Mouse (Mus musculus): ENCODE data around the gene Nap1l4. TPM values are rescaled to one million over a fixed set of nuclear protein-coding genes. Genes with fewer than 3 reads are reported as not detected.

Gene Nap1l4
- polyA plus RNA-seq (2011; ENCODE audit: insufficient read length, low read depth, missing spikeins): 147 and 166 TPM in 2 replicates

- Histone ChIP-seq H3K4me1 (ENCODE audit: control insufficient read depth, insufficient read depth, low read length) (peaks cover 6% of the 10 kb centered on the region), H3K4me3 (ENCODE audit: insufficient read depth, low read length) (peak within 1 kb of the TSS; percentile 97), H3K27ac (ENCODE audit: insufficient read depth, low read length) (peak within 1 kb of the TSS; percentile 85)
- TF ChIP-seq POLR2A (IDR thresholded peaks at IDR 0.05; ENCODE audit: low read depth, low read length): peak; percentile 81
- no peak for TF ChIP-seq CTCF (IDR thresholded peaks at IDR 0.05; ENCODE audit: borderline replicate concordance, insufficient read depth, low read length)
These were observed at the start of gene Nap1l4 for GRCm38 (mm10) chr7:143548976-143549457. TSS of gene Nap1l4 (minus strand) at chr7:143549106.

- H3K27ac ChIP-seq (ENCODE audit: insufficient read depth, low read length): no peak overlapping the region
- TF ChIP-seq CTCF (IDR thresholded peaks at IDR 0.05; ENCODE audit: borderline replicate concordance, insufficient read depth, low read length): no peak
- H3K4me1 ChIP-seq (ENCODE audit: control insufficient read depth, insufficient read depth, low read length): peaks cover 7% of the 10 kb centered on the region
- H3K4me3 ChIP-seq (ENCODE audit: insufficient read depth, low read length): no peak overlapping the region
These were observed 46.0 kb upstream of the Nap1l4 start for GRCm38 (mm10) chr7:143594865-143595264.

- no peak overlapping the region for H3K4me3 ChIP-seq (ENCODE audit: insufficient read depth, low read length)
These were observed 43.3 kb upstream of the Nap1l4 start for GRCm38 (mm10) chr7:143592255-143592654.

DNA sequence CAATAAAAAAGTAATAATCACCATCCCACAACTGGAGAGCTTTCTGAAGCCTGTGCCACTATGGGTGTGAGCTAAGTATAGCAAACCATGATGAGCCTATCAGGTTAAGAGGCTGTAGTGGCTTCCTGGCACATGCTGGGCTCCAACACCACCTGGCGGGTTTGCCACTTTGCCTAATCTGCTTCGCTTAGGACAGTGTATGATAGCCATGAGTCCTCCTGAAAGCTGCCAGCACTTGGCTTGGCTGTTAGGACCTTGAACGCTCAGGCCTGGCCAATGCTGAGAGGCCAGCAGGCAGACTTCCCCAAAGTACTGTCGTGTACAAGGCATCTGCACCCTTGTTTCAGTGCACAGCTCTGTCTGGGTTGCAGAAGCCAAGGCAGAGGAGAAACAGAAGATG, 39.1 kb upstream of the Nap1l4 start:
- Histone ChIP-seq H3K27ac (ENCODE audit: insufficient read depth, low read length) (peak overlapping the region; percentile 50; the same call in 1 of the 2 replicates), H3K4me1 (ENCODE audit: control insufficient read depth, insufficient read depth, low read length) (no peaks in the 10 kb centered on the region), H3K4me3 (ENCODE audit: insufficient read depth, low read length) (no peak overlapping the region)
- no peak for TF ChIP-seq CTCF (IDR thresholded peaks at IDR 0.05; ENCODE audit: borderline replicate concordance, insufficient read depth, low read length)
- no peak for TF ChIP-seq POLR2A (IDR thresholded peaks at IDR 0.05; ENCODE audit: low read depth, low read length)

More at GRCm38 (mm10) chr7:143592255-143592654, 43.3 kb upstream of the Nap1l4 start:
- TF ChIP-seq CTCF (IDR thresholded peaks at IDR 0.05; ENCODE audit: borderline replicate concordance, insufficient read depth, low read length): no peak
- no peak for TF ChIP-seq POLR2A (IDR thresholded peaks at IDR 0.05; ENCODE audit: low read depth, low read length)
- H3K4me1 ChIP-seq (ENCODE audit: control insufficient read depth, insufficient read depth, low read length): no peaks in the 10 kb centered on the region
- no peak overlapping the region for H3K27ac ChIP-seq (ENCODE audit: insufficient read depth, low read length)

- TF ChIP-seq CTCF (IDR thresholded peaks at IDR 0.05; ENCODE audit: borderline replicate concordance, insufficient read depth, low read length) (no peak), POLR2A (IDR thresholded peaks at IDR 0.05; ENCODE audit: low read depth, low read length) (no peak)
- Histone ChIP-seq H3K4me1 (ENCODE audit: control insufficient read depth, insufficient read depth, low read length) (no peaks in the 10 kb centered on the region), H3K27ac (ENCODE audit: insufficient read depth, low read length) (peak overlapping the region; percentile 50), H3K4me3 (ENCODE audit: insufficient read depth, low read length) (no peak overlapping the region)
These were observed 38.7 kb upstream of the Nap1l4 start for GRCm38 (mm10) chr7:143587586-143587985.

DNA sequence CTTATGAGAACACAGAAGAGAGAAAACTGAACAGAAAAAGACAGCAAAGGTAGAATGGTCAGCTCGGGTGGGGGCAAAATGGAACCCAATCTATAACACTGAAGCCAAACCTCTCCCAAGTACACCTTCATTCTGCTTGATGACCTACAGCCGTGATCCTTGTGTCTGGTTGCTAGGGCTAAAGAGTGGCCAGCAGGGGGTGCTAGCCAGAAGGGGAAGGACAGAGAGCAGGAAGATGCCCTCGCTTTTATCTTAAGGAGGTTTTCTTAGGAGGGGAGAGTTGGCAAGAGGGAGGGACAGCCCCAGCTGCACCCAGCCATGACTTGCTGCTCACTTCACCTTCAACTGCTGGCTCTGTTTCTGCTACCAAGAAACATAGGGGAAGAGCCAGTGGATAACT, 35.0 kb upstream of the Nap1l4 start:
- Histone ChIP-seq H3K27ac (ENCODE audit: insufficient read depth, low read length) (no peak overlapping the region), H3K4me3 (ENCODE audit: insufficient read depth, low read length) (no peak overlapping the region), H3K4me1 (ENCODE audit: control insufficient read depth, insufficient read depth, low read length) (no peaks in the 10 kb centered on the region)
- TF ChIP-seq CTCF (IDR thresholded peaks at IDR 0.05; ENCODE audit: borderline replicate concordance, insufficient read depth, low read length): peak; percentile 71
- TF ChIP-seq POLR2A (IDR thresholded peaks at IDR 0.05; ENCODE audit: low read depth, low read length): no peak

DNA sequence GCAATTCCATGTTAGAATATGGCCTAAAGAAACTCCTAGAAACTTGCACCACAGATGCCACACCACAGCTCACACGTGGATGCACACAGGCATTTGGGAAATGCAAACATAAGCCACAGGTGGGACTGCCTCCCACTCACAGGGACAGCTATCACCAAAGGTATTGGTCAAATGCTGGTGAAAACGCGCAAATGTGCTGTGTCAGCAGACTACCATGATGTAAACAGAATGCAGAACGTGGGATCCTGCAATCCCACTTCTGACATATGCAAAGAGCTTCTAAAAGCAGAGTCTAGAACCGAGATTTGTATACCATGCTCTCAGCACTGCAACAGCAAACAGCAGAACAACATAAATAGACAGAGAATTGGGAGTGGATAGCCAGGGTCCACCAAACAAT, 34.1 kb upstream of the Nap1l4 start:
- Histone ChIP-seq H3K4me1 (ENCODE audit: control insufficient read depth, insufficient read depth, low read length) (no peaks in the 10 kb centered on the region), H3K4me3 (ENCODE audit: insufficient read depth, low read length) (no peak overlapping the region), H3K27ac (ENCODE audit: insufficient read depth, low read length) (no peak overlapping the region)
- no peak for TF ChIP-seq POLR2A (IDR thresholded peaks at IDR 0.05; ENCODE audit: low read depth, low read length)

DNA sequence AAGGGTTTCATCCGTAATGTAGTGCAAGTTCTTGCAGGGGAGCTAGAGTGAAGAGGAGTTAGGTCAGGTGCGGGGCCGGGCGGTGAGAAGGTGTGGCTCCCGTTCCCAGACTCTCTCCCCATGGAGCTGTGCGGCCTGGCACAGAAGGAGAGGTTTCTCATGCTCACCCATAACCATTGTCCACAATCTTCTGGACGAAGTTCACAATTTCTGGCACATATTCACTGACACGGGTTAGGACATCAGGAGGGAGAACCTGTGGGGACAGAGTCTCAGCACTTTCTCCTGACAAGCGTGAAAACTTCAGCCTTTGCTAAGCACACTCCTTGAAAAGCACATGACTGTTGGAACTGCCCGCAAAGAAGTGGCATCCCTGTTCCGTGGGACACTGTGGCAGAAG, 26.8 kb upstream of the Nap1l4 start:
- Histone ChIP-seq H3K4me1 (ENCODE audit: control insufficient read depth, insufficient read depth, low read length) (no peaks in the 10 kb centered on the region), H3K27ac (ENCODE audit: insufficient read depth, low read length) (no peak overlapping the region), H3K4me3 (ENCODE audit: insufficient read depth, low read length) (no peak overlapping the region)
- TF ChIP-seq POLR2A (IDR thresholded peaks at IDR 0.05; ENCODE audit: low read depth, low read length) (no peak), CTCF (IDR thresholded peaks at IDR 0.05; ENCODE audit: borderline replicate concordance, insufficient read depth, low read length) (no peak)

DNA sequence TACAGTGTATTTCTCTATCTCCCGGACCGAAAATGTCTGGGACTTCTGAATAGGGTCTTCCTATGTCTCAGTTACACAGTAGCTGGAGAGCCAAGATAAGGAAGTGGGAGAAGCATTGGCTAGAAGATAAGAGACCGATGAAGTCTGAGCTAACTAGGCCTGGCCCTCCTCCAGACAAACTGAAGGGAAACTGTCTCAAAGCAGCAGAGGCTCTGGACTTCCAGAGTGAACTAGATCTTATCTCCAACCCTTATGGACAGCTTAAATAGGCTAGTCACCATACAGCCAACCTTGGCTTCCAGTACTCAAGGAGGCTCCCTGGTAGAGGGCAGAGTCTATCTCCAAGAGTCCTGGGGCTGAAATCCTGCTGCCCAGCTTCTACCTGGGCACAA, 16.7 kb upstream of the Nap1l4 start:
- H3K27ac ChIP-seq (ENCODE audit: insufficient read depth, low read length): no peak overlapping the region
- peaks cover 10% of the 10 kb centered on the region for H3K4me1 ChIP-seq (ENCODE audit: control insufficient read depth, insufficient read depth, low read length)
- H3K4me3 ChIP-seq (ENCODE audit: insufficient read depth, low read length): no peak overlapping the region
- no peak for TF ChIP-seq CTCF (IDR thresholded peaks at IDR 0.05; ENCODE audit: borderline replicate concordance, insufficient read depth, low read length)
- TF ChIP-seq POLR2A (IDR thresholded peaks at IDR 0.05; ENCODE audit: low read depth, low read length): no peak

DNA sequence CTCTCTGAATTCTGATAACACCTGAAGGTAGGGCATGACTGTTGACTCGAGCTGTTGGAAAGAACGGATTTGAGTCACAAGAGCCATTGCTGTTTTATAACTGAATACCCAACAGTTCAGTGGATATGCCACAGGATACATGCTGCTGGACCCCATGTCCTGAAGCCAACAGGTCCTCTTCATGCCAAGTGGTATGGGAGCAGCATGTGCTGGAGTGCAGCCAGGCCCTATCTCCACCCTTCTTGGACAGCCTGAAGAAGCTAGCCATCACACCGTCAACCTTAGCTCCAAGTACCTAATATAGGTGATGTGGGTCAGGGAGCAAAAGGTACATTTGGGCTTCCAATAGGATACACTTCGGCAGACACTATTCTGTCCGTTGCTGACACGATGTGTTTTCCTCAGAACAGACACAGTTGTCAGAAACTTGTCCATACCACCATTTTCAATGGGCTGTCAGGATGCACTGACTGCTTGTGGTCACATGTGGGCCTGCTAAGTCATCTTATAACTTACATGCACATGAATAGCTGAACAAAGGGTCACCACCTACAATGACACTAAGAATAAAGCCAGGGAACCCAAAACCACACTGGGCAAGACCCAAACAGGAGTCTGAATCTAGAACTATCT, 16.2 kb upstream of the Nap1l4 start:
- Histone ChIP-seq H3K27ac (ENCODE audit: insufficient read depth, low read length) (no peak overlapping the region), H3K4me3 (ENCODE audit: insufficient read depth, low read length) (no peak overlapping the region), H3K4me1 (ENCODE audit: control insufficient read depth, insufficient read depth, low read length) (peaks cover 10% of the 10 kb centered on the region)
- TF ChIP-seq CTCF (IDR thresholded peaks at IDR 0.05; ENCODE audit: borderline replicate concordance, insufficient read depth, low read length) (no peak), POLR2A (IDR thresholded peaks at IDR 0.05; ENCODE audit: low read depth, low read length) (no peak)

Measured in embryonic fibroblast, embryonic 13.5 days (primary cell).